Mouse (Mus musculus): ENCODE measurements at regions not wholly inside any gene's neighbourhood (a gene's known extent, or its start where the extent isn't known, plus 50 kb on each side); places are given as distances from the start of the nearest gene placed in this dataset.

DNA sequence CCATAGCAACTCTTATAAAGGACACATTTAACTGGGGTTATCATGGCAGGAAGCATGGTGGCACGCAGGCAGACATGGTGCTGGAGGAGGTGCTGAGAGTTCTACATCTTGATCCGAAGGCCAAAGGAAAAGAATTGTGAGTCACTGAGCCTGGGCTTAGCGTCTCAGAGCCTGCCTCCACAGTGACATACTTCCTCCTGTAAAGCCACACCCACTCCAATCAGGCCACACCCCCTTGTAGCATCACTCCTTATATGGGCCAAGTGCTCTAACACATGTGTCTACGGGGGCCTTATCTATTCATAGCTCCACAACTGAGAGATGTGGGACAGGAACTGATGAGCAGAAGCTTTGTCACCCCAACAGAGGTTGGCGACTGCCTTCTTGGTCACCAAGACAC is 191.1 kb upstream of the Serp2 start:
- no peaks in the 10 kb centered on the region for H3K27me3 ChIP-seq (replicated peaks; ENCODE audit: control insufficient read depth, insufficient read depth, low read length)
- TF ChIP-seq CTCF (IDR thresholded peaks at IDR 0.05; ENCODE audit: low read depth): no peak
- no peak for ATAC-seq
- H3K4me3 ChIP-seq (ENCODE audit: low read depth, low read length): no peak overlapping the region
- no peak overlapping the region for H3K9ac ChIP-seq (ENCODE audit: low read depth, low read length)
- no peaks in the 10 kb centered on the region for H3K36me3 ChIP-seq (ENCODE audit: control insufficient read depth, insufficient read depth)
- H3K4me1 ChIP-seq (replicated peaks; ENCODE audit: control insufficient read depth, insufficient read depth, low read length): no peaks in the 10 kb centered on the region
- H3K9me3 ChIP-seq (ENCODE audit: control insufficient read depth): no peaks in the 10 kb centered on the region
- 93% methylated on average over 5 of the region's 5 CpGs for WGBS
- no peak overlapping the region for H3K27ac ChIP-seq (ENCODE audit: low read depth, low read length)
- H3K4me2 ChIP-seq (replicated peaks; ENCODE audit: low read depth): no peak overlapping the region

DNA sequence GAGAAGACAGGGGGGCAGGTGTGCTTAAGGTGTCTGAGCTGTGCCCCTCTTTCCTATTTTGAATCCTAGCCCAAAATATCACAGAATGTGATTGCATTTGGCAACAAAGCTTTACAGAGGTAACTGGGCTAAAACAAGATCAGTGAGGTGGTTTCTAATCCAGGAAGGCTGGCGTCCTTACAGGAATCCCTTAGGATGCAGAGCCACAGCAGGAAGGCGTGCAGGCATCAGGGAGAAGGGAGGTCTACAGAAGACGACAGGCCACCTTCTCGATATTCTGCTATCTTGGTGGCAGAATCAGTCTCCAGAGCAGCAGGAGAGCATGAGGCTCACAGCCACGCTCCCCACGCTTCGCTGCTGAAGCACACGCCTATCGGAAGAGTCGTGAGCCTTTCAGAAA is 189.6 kb upstream of the Serp2 start:
- H3K4me2 ChIP-seq (replicated peaks; ENCODE audit: low read depth): no peak overlapping the region
- no peak for TF ChIP-seq CTCF (IDR thresholded peaks at IDR 0.05; ENCODE audit: low read depth)
- H3K9me3 ChIP-seq (ENCODE audit: control insufficient read depth): no peaks in the 10 kb centered on the region
- 93% methylated on average over 10 of the region's 10 CpGs for WGBS
- ATAC-seq: no peak
- H3K27me3 ChIP-seq (replicated peaks; ENCODE audit: control insufficient read depth, insufficient read depth, low read length): no peaks in the 10 kb centered on the region
- H3K27ac ChIP-seq (ENCODE audit: low read depth, low read length): no peak overlapping the region
- H3K4me3 ChIP-seq (ENCODE audit: low read depth, low read length): no peak overlapping the region
- H3K4me1 ChIP-seq (replicated peaks; ENCODE audit: control insufficient read depth, insufficient read depth, low read length): no peaks in the 10 kb centered on the region
- H3K9ac ChIP-seq (ENCODE audit: low read depth, low read length): no peak overlapping the region
- no peaks in the 10 kb centered on the region for H3K36me3 ChIP-seq (ENCODE audit: control insufficient read depth, insufficient read depth)

GRCm38 (mm10) chr14:76744674-76745433 is 188.2 kb upstream of the Serp2 start:
- H3K4me2 ChIP-seq (replicated peaks; ENCODE audit: low read depth): peak overlapping the region; percentile 4; the same call in 1 of the 2 replicates
- H3K27ac ChIP-seq (ENCODE audit: low read depth, low read length): no peak overlapping the region
- H3K27me3 ChIP-seq (replicated peaks; ENCODE audit: control insufficient read depth, insufficient read depth, low read length): no peaks in the 10 kb centered on the region
- H3K4me1 ChIP-seq (replicated peaks; ENCODE audit: control insufficient read depth, insufficient read depth, low read length): no peaks in the 10 kb centered on the region
- TF ChIP-seq CTCF (IDR thresholded peaks at IDR 0.05; ENCODE audit: low read depth): 0 out of 2 replicates have a peak, but pooled peaks have one; percentile 9
- 41% methylated on average over 23 of the region's 23 CpGs for WGBS
- H3K36me3 ChIP-seq (ENCODE audit: control insufficient read depth, insufficient read depth): no peaks in the 10 kb centered on the region
- H3K9me3 ChIP-seq (ENCODE audit: control insufficient read depth): no peaks in the 10 kb centered on the region
- no peak for ATAC-seq
- H3K9ac ChIP-seq (ENCODE audit: low read depth, low read length): no peak overlapping the region
- no peak overlapping the region for H3K4me3 ChIP-seq (ENCODE audit: low read depth, low read length)

DNA sequence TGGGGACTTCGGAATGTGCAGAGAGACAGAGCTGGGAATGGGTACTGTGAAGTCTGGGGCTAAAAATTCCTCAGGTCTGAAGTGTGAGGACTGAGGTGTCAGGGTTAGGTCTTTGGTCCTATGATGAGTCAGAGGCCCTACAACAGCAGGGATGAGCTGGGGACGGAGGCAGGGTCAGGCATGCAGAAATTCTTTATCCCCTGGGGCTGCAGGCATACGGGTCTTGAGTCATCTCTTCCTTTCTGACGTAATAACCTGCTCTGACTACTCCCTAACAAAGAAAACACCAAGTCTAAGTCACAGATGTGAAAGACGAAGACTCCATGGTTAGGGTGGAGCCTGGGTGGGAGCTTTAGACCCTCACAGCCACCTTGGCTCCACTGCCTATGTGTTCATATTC is 185.6 kb upstream of the Serp2 start:
- TF ChIP-seq CTCF (IDR thresholded peaks at IDR 0.05; ENCODE audit: low read depth): no peak
- Histone ChIP-seq H3K27ac (ENCODE audit: low read depth, low read length) (no peak overlapping the region), H3K9ac (ENCODE audit: low read depth, low read length) (no peak overlapping the region), H3K36me3 (ENCODE audit: control insufficient read depth, insufficient read depth) (no peaks in the 10 kb centered on the region), H3K9me3 (ENCODE audit: control insufficient read depth) (no peaks in the 10 kb centered on the region), H3K27me3 (replicated peaks; ENCODE audit: control insufficient read depth, insufficient read depth, low read length) (no peaks in the 10 kb centered on the region), H3K4me3 (ENCODE audit: low read depth, low read length) (no peak overlapping the region), H3K4me2 (replicated peaks; ENCODE audit: low read depth) (no peak overlapping the region), H3K4me1 (replicated peaks; ENCODE audit: control insufficient read depth, insufficient read depth, low read length) (no peaks in the 10 kb centered on the region)
- no peak for ATAC-seq
- 73% methylated on average over 5 of the region's 5 CpGs for WGBS

GRCm38 (mm10) chr14:76739836-76740597 is 183.3 kb upstream of the Serp2 start:
- 76% methylated on average over 25 of the region's 25 CpGs for WGBS
- H3K36me3 ChIP-seq (ENCODE audit: control insufficient read depth, insufficient read depth): no peaks in the 10 kb centered on the region
- no peak for ATAC-seq
- H3K4me1 ChIP-seq (replicated peaks; ENCODE audit: control insufficient read depth, insufficient read depth, low read length): no peaks in the 10 kb centered on the region
- no peak overlapping the region for H3K9ac ChIP-seq (ENCODE audit: low read depth, low read length)
- TF ChIP-seq CTCF (IDR thresholded peaks at IDR 0.05; ENCODE audit: low read depth): peak; percentile 73
- no peak overlapping the region for H3K4me2 ChIP-seq (replicated peaks; ENCODE audit: low read depth)
- no peak overlapping the region for H3K4me3 ChIP-seq (ENCODE audit: low read depth, low read length)
- H3K27ac ChIP-seq (ENCODE audit: low read depth, low read length): no peak overlapping the region
- no peaks in the 10 kb centered on the region for H3K27me3 ChIP-seq (replicated peaks; ENCODE audit: control insufficient read depth, insufficient read depth, low read length)
- H3K9me3 ChIP-seq (ENCODE audit: control insufficient read depth): no peaks in the 10 kb centered on the region

GRCm38 (mm10) chr14:76735997-76736396 is 179.3 kb upstream of the Serp2 start:
- no peaks in the 10 kb centered on the region for H3K4me1 ChIP-seq (replicated peaks; ENCODE audit: control insufficient read depth, insufficient read depth, low read length)
- ATAC-seq: no peak
- no peak overlapping the region for H3K9ac ChIP-seq (ENCODE audit: low read depth, low read length)
- no peak overlapping the region for H3K4me3 ChIP-seq (ENCODE audit: low read depth, low read length)
- 87% methylated on average over 5 of the region's 5 CpGs for WGBS
- H3K27me3 ChIP-seq (replicated peaks; ENCODE audit: control insufficient read depth, insufficient read depth, low read length): no peaks in the 10 kb centered on the region
- no peak for TF ChIP-seq CTCF (IDR thresholded peaks at IDR 0.05; ENCODE audit: low read depth)
- no peak overlapping the region for H3K27ac ChIP-seq (ENCODE audit: low read depth, low read length)
- H3K4me2 ChIP-seq (replicated peaks; ENCODE audit: low read depth): no peak overlapping the region
- no peaks in the 10 kb centered on the region for H3K9me3 ChIP-seq (ENCODE audit: control insufficient read depth)
- no peaks in the 10 kb centered on the region for H3K36me3 ChIP-seq (ENCODE audit: control insufficient read depth, insufficient read depth)

All from intestine, postnatal 0 days (tissue).